Mouse (Mus musculus) embryonic facial prominence, embryonic 11.5 days (tissue): ENCODE results near the gene Olfr482. TPM values are rescaled to one million over a fixed set of nuclear protein-coding genes. Genes with fewer than 3 reads are reported as not detected.

Experiments used
- ATAC-seq: fragments of 200-750 bp; cut with Nextera tagmentation; replicated peaks from 2 replicates; pipeline ENCODE4 v1.8.0; 2017; ENCODE audit warnings: low read depth; ENCODE audit not compliant: insufficient number of reproducible peaks, low FRiP score, low TSS enrichment
- DNase-seq: peaks from one replicate; pipeline ENCODE4 v3.0.0-alpha.2; 2015; ENCODE audit warnings: low spot score
- H3K27ac ChIP-seq: fragments of 300-500 bp; sonication (generic); replicated peaks from 2 replicates; pipeline ENCODE4 v1.5.1; 2014; ENCODE audit warnings: mild to moderate bottlenecking, low read depth, low read length, control low read depth
- H3K27me3 ChIP-seq: fragments of 300-500 bp; sonication (generic); 2 replicates; pipeline ENCODE4 v1.6.1; 2014; ENCODE audit warnings: mild to moderate bottlenecking, low read length, moderate library complexity, mixed read lengths; ENCODE audit not compliant: control insufficient read depth, insufficient read depth
- H3K36me3 ChIP-seq: fragments of 300-500 bp; sonication (generic); replicated peaks from 2 replicates; pipeline ENCODE4 v1.6.1; 2014; ENCODE audit warnings: low read depth, mild to moderate bottlenecking, low read length, moderate library complexity, mixed read lengths; ENCODE audit not compliant: control insufficient read depth, insufficient read depth
- H3K4me1 ChIP-seq: fragments of 300-500 bp; sonication (generic); 2 replicates; pipeline ENCODE4 v1.6.1; 2014; ENCODE audit warnings: low read length, mixed read lengths; ENCODE audit not compliant: control insufficient read depth, insufficient read depth
- H3K4me2 ChIP-seq: fragments of 300-500 bp; sonication (generic); 2 replicates; pipeline ENCODE4 v1.6.1; 2014; ENCODE audit warnings: low read depth, mild to moderate bottlenecking, control low read depth, low read length, moderate library complexity
- H3K4me3 ChIP-seq: fragments of 300-500 bp; sonication (generic); 2 replicates; pipeline ENCODE4 v1.5.1; 2014; ENCODE audit warnings: low read depth, low read length, control low read depth
- H3K9ac ChIP-seq: fragments of 300-500 bp; sonication (generic); replicated peaks from 2 replicates; pipeline ENCODE4 v1.6.1; 2014; ENCODE audit warnings: mild to moderate bottlenecking, control low read depth, low read length
- H3K9me3 ChIP-seq: fragments of 300-500 bp; sonication (generic); replicated peaks from 2 replicates; pipeline ENCODE4 v1.6.1; 2016; ENCODE audit warnings: mild to moderate bottlenecking, low read length, inconsistent platforms, mixed read lengths; ENCODE audit not compliant: control insufficient read depth
- WGBS: fragments of 180-500 bp; shearing (Covaris S2); extraction: QIAGEN DNeasy Blood & Tissue Kit; methylation state at CpG from one replicate; pipeline ENCODE4 v1.1.7; 2014; 5-methylcytosine and 5-hydroxymethylcytosine counted together
- polyA plus RNA-seq: library from polyadenylated mRNA; unstranded; fragments of >200 nt; fragmentation: Nextera tagmentation; extraction: Ambion mirVana; gene quantifications from 2 replicates; pipeline ENCODE4 v1.2.1, GENCODE M21; 2014

Gene Olfr482
- 0.10 TPM in 1 of 2 replicates, not detected in the other for polyA plus RNA-seq

DNA sequence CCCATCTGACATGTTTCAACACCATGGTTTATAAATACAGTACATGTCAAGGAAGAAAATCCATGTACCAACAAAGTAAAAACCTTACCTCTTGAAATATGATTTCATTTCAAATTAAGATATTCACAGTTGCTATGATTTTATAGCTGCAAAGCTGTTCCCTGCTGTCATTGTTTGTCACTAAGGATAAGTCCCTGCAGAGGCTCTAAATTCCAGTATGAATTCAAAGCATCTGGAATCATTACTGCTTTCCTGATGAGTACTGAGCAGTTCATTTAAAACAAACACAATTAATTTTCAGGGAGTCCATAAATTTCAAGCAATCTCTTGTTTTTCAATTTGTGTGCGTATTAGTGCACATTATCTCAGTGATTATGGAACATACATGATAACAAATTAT is at the start of gene Olfr482:
Gene Olfr482 (minus strand): TSS at position 101 of the 400 bp plus-strand sequence.
- 79% methylated on average over 1 of the region's 1 CpGs for WGBS
- H3K4me3 ChIP-seq, result no peak within 1 kb of the TSS
- H3K4me2 ChIP-seq, result no peak within 1 kb of the TSS
- H3K27me3 ChIP-seq, result no peaks in the 10 kb centered on the region
- H3K4me1 ChIP-seq, result no peaks in the 10 kb centered on the region
- DNase-seq, result no peak
- no peak for ATAC-seq
- no peak within 1 kb of the TSS for H3K9ac ChIP-seq
- no peaks in the 10 kb centered on the region for H3K36me3 ChIP-seq
- H3K9me3 ChIP-seq, result no peaks in the 10 kb centered on the region
- no peak within 1 kb of the TSS for H3K27ac ChIP-seq

DNA sequence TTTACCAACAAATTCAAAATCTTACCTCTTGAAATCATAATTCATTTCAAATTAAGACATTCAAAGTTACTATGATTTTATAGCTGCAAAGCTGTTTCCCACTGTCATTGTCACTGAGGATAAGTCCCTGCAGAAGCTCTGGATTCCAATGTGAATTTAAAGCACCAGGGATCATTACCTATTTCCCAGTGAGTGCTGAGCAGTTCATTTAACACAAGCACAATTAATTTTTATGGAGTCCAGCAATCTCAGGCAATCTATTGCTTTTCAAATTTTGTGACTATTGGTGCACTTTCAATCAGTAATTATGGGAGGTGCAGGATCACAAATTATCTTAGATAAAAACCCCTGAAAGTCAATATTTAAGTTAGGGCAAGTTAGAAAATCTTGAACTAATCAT is 30.0 kb upstream of the Olfr482 start, which contains the start of gene Olfr484:
Gene Olfr484 (minus strand): TSS at position 101 of the 400 bp plus-strand sequence.
- no peak within 1 kb of the TSS for H3K27ac ChIP-seq
- H3K4me2 ChIP-seq, result no peak within 1 kb of the TSS
- H3K9ac ChIP-seq, result no peak within 1 kb of the TSS
- no peaks in the 10 kb centered on the region for H3K27me3 ChIP-seq
- H3K36me3 ChIP-seq, result no peaks in the 10 kb centered on the region
- no peaks in the 10 kb centered on the region for H3K4me1 ChIP-seq
- DNase-seq (no peak), ATAC-seq (no peak)
- no peaks in the 10 kb centered on the region for H3K9me3 ChIP-seq
- no peak within 1 kb of the TSS for H3K4me3 ChIP-seq

DNA sequence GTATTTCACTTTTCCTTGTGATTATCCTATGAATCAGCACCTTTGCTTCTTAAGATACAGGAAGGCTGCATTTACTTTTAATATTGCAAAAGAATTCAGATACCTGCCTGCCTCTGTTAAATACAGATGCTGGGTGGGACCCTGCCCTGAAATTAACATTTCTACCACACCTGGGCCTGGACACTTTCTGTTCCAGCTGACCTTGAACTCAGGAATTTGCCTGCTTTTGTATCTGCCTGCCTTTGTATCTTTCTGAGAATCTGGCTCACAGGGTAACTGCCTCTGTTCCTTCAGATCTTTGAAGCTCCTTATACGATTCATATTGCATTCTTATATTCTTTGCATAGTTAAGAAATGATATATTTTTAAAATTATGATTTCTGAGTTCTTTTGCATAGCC is 24.0 kb upstream of the Olfr482 start:
- 76% methylated on average over 1 of the region's 1 CpGs for WGBS
- no peak for DNase-seq

DNA sequence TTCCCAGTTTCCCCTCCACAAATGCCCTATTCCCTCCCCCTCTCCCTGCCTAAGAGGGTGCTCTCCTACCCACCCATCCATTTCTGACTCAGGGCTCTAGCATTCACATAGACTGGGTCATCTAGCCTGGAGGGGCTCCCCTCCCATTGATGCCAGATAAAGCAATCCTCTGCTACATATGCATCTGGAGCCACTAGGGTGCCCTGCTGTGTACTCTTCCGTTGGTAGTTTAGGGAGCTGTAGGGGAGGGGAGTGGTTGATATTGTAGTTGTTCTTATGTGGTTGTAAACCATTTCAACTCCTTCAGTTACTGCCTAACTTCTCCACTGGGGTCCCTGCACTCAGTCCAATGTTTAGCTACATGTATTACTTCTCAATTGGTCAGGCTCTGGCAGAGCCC is 23.3 kb upstream of the Olfr482 start:
- Histone ChIP-seq H3K9me3 (no peaks in the 10 kb centered on the region), H3K27me3 (no peaks in the 10 kb centered on the region), H3K4me2 (no peak overlapping the region), H3K4me1 (no peaks in the 10 kb centered on the region), H3K27ac (no peak overlapping the region), H3K36me3 (no peaks in the 10 kb centered on the region), H3K9ac (no peak overlapping the region), H3K4me3 (no peak overlapping the region)
- 11% methylated on average over 1 of the region's 1 CpGs for WGBS
- no peak for DNase-seq
- ATAC-seq, result no peak

More for the DNA sequence above, 24.0 kb upstream of the Olfr482 start:
- Histone ChIP-seq H3K4me3 (no peak overlapping the region), H3K4me2 (no peak overlapping the region), H3K27ac (no peak overlapping the region), H3K9me3 (no peaks in the 10 kb centered on the region), H3K9ac (no peak overlapping the region), H3K36me3 (no peaks in the 10 kb centered on the region), H3K27me3 (no peaks in the 10 kb centered on the region), H3K4me1 (no peaks in the 10 kb centered on the region)
- no peak for ATAC-seq

DNA sequence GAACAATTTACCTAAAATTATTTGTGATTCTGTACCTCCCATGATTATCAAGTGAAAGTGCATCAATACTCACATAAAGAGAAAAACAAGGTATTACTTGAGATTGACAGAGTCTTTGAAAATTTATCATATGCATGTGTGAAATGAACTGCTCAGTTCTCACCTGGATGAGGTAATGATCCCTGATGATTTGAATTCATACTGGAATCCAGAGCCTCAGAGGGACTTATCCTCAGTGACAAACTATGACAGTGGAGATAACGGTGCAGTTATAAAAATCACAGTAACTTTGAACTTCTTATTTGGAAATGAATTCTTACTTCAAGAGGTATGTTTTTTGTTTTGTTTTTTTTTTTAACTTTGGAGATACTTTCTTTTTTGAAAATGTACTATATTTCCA is 3.2 kb upstream of the Olfr482 start, which contains the start of gene Olfr483:
Gene Olfr483 (plus strand): TSS at position 301 of the 400 bp plus-strand sequence.
- Histone ChIP-seq H3K4me3 (no peak within 1 kb of the TSS), H3K9ac (no peak within 1 kb of the TSS), H3K36me3 (no peaks in the 10 kb centered on the region), H3K4me2 (no peak within 1 kb of the TSS), H3K9me3 (no peaks in the 10 kb centered on the region), H3K27me3 (no peaks in the 10 kb centered on the region), H3K4me1 (no peaks in the 10 kb centered on the region), H3K27ac (no peak within 1 kb of the TSS)
- ATAC-seq (no peak), DNase-seq (no peak)
- WGBS, result 87% methylated on average over 1 of the region's 1 CpGs

DNA sequence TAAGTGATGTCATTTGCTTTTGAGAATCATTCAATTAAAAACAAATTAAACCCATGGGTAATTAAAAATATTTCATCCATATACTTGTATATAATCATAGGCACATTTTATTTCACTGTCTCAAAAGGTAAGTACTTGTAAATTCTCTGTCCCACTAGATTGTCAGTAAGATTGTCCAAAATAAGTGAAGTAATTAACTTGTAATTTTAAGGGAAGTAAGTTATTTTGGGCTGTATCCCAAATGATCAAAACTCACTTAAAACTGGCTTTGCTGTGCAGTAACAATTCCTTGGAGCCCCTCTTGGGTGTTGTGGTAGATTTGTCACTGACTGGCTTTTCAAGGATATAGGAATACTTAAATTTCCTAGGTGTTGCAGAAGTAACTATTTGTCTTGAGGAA is 17.8 kb downstream of the Olfr482 start, which contains the start of gene Olfr481:
Gene Olfr481 (plus strand): TSS at position 301 of the 400 bp plus-strand sequence.
- Histone ChIP-seq H3K27me3 (no peaks in the 10 kb centered on the region), H3K4me3 (no peak within 1 kb of the TSS), H3K36me3 (no peaks in the 10 kb centered on the region), H3K4me1 (no peaks in the 10 kb centered on the region), H3K9ac (no peak within 1 kb of the TSS), H3K27ac (no peak within 1 kb of the TSS), H3K9me3 (no peaks in the 10 kb centered on the region), H3K4me2 (no peak within 1 kb of the TSS)
- no peak for DNase-seq
- no peak for ATAC-seq

DNA sequence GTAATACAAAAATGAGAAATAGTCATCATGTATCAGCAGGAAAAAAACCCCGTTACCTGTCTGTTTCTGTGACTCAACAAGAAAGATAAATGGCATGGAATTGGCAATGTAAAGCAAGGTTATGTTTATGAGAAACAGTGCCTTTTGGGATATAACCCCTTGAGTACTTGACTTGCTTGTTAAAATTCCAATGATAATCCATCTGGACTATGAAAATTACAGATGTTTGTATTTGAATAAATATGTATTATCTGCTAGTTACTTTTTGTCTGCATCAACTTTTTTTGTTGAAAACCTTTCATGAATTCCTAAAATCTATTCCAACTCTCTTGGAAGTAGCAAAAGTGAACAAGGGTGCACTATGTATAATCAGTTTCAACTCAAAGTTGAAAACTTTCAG is 30.1 kb downstream of the Olfr482 start, which contains the start of gene Olfr480:
Gene Olfr480 (minus strand): TSS at position 101 of the 400 bp plus-strand sequence.
- Histone ChIP-seq H3K9ac (no peak within 1 kb of the TSS), H3K4me1 (no peaks in the 10 kb centered on the region), H3K27ac (no peak within 1 kb of the TSS), H3K27me3 (no peaks in the 10 kb centered on the region), H3K4me2 (no peak within 1 kb of the TSS), H3K36me3 (no peaks in the 10 kb centered on the region), H3K9me3 (no peaks in the 10 kb centered on the region), H3K4me3 (no peak within 1 kb of the TSS)
- ATAC-seq (no peak), DNase-seq (no peak)
- WGBS, result 89% methylated on average over 1 of the region's 1 CpGs

DNA sequence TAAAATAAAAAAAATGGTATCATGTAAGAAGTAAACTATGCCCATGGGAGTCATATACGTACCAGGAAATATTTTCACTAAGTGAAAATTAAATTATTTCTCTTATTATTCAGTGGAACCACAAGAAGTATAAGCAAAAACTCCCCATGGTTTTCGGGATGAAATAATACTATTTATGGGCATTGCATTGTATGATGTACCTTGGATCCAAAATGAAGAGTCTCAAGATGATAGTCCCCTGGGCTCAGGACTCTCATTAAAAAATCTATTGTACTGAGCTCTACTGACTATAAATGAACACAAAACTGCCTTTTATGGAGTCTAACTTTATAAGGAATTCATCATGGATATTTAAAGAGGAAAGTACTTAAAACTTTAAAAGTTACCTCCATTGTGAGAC is 47.0 kb downstream of the Olfr482 start, which contains the start of gene Olfr479:
Gene Olfr479 (plus strand): TSS at position 301 of the 400 bp plus-strand sequence.
- H3K27ac ChIP-seq, result no peak within 1 kb of the TSS
- no peak within 1 kb of the TSS for H3K9ac ChIP-seq
- H3K4me2 ChIP-seq, result no peak within 1 kb of the TSS
- WGBS, result 89% methylated on average over 2 of the region's 2 CpGs
- H3K4me3 ChIP-seq, result no peak within 1 kb of the TSS
- no peak for DNase-seq
- H3K36me3 ChIP-seq, result no peaks in the 10 kb centered on the region
- no peaks in the 10 kb centered on the region for H3K27me3 ChIP-seq
- no peak for ATAC-seq
- no peaks in the 10 kb centered on the region for H3K4me1 ChIP-seq
- H3K9me3 ChIP-seq, result no peaks in the 10 kb centered on the region
